Mouse (Mus musculus) CH12.LX (cell line): ENCODE data around the gene Cav1. TPM values are rescaled to one million over a fixed set of nuclear protein-coding genes. Genes with fewer than 3 reads are reported as not detected.

Experiments used
- DNase-seq: peaks from one replicate; pipeline ENCODE4 v3.0.0-alpha.2; 2013; ENCODE audit errors: extremely low read depth
- H3K27ac ChIP-seq: 2 replicates; pipeline ENCODE4 v1.5.1; 2012; ENCODE audit warnings: low read depth, mild to moderate bottlenecking, control low read depth, moderate library complexity; ENCODE audit not compliant: insufficient read depth
- H3K27me3 ChIP-seq: replicated peaks from 2 replicates; pipeline ENCODE3; 2012; ENCODE audit warnings: inconsistent platforms
- H3K36me3 ChIP-seq, 2 experiments: replicated peaks in 1 of 2; 2 replicates each; pipeline versions ENCODE3 to v1.6.1; 2012; ENCODE audit warnings: inconsistent platforms in 1 of 2, low read length in 1 of 2, mild to moderate bottlenecking in 1 of 2, mixed read lengths in 1 of 2, moderate library complexity in 1 of 2; ENCODE audit not compliant: control insufficient read depth in 1 of 2, insufficient read depth in 1 of 2
- H3K4me1 ChIP-seq, 2 experiments: 2 replicates each; pipeline ENCODE4 v1.6.1; 2012; ENCODE audit warnings: inconsistent platforms in 1 of 2, moderate library complexity in 1 of 2; ENCODE audit not compliant: insufficient read depth in 2 of 2, control insufficient read depth in 1 of 2
- H3K4me2 ChIP-seq: 2 replicates; pipeline ENCODE4 v1.6.1; 2012; ENCODE audit warnings: low read depth, mild to moderate bottlenecking, control low read depth; ENCODE audit not compliant: poor library complexity, insufficient read depth, severe bottlenecking
- H3K4me3 ChIP-seq, 3 experiments: fragments of 150-350 bp in 1 of 3; sonication (generic) in 1 of 3; replicated peaks in 1 of 3; 2 replicates each; pipeline versions ENCODE3 to v1.5.1; 2011 to 2012; ENCODE audit warnings: low read depth in 2 of 3, low read length in 2 of 3, mild to moderate bottlenecking in 2 of 3, moderate library complexity in 2 of 3, control low read depth in 1 of 3, improper control_type of control experiment in 1 of 3, inconsistent platforms in 1 of 3, mixed read lengths in 1 of 3; ENCODE audit not compliant: poor library complexity in 1 of 3
- H3K79me2 ChIP-seq: replicated peaks from 2 replicates; pipeline ENCODE4 v1.6.1; 2012; ENCODE audit warnings: mild to moderate bottlenecking, moderate library complexity; ENCODE audit not compliant: control insufficient read depth, poor library complexity, insufficient read depth, severe bottlenecking; ENCODE audit errors: extremely low read depth
- H3K9ac ChIP-seq: 2 replicates; pipeline ENCODE4 v1.6.1; 2012; ENCODE audit warnings: low read depth, mild to moderate bottlenecking, control low read depth, moderate library complexity; ENCODE audit not compliant: insufficient read depth
- H3K9me3 ChIP-seq: replicated peaks from 2 replicates; pipeline ENCODE3; 2012; ENCODE audit warnings: low read length, inconsistent platforms, mixed read lengths
- BHLHE40 ChIP-seq: IDR thresholded peaks from 2 replicates; pipeline ENCODE4 v1.6.1; 2011; ENCODE audit warnings: mild to moderate bottlenecking, low read depth, low read length, improper control_type of control experiment
- CHD2 ChIP-seq: IDR thresholded peaks from 2 replicates; pipeline ENCODE4 v1.6.1; 2011; ENCODE audit warnings: low read length, improper control_type of control experiment
- CTCF ChIP-seq, 2 experiments: IDR thresholded peaks in 1 of 2; conservative IDR thresholded peaks in 1 of 2; 2 replicates each; pipeline ENCODE4 v1.5.1; 2011 to 2012; ENCODE audit warnings: low read depth in 2 of 2, low read length in 2 of 2, improper control_type of control experiment in 1 of 2, inconsistent platforms in 1 of 2, mild to moderate bottlenecking in 1 of 2, moderate library complexity in 1 of 2
- E2F4 ChIP-seq: IDR thresholded peaks from 2 replicates; pipeline ENCODE4 v1.6.1; 2011; ENCODE audit warnings: low read depth, low read length, improper control_type of control experiment; ENCODE audit not compliant: insufficient replicate concordance
- EP300 ChIP-seq: IDR thresholded peaks from 2 replicates; pipeline ENCODE4 v1.6.1; 2011; ENCODE audit warnings: low read length, improper control_type of control experiment
- GABPA ChIP-seq: IDR thresholded peaks from 2 replicates; pipeline ENCODE4 v1.6.1; 2012; ENCODE audit warnings: low read depth, low read length, improper control_type of control experiment, inconsistent platforms; ENCODE audit not compliant: insufficient replicate concordance
- JUND ChIP-seq: conservative IDR thresholded peaks from 2 replicates; pipeline ENCODE4 v1.6.1; 2011; ENCODE audit warnings: low read depth, low read length, improper control_type of control experiment
- MAFK ChIP-seq: IDR thresholded peaks from 2 replicates; pipeline ENCODE4 v1.6.1; 2011; ENCODE audit warnings: low read length, improper control_type of control experiment; ENCODE audit not compliant: insufficient replicate concordance
- MAZ ChIP-seq: IDR thresholded peaks from 2 replicates; pipeline ENCODE4 v1.6.1; 2012; ENCODE audit warnings: low read depth, mild to moderate bottlenecking, inconsistent platforms, low read length, improper control_type of control experiment, moderate library complexity
- MEF2A ChIP-seq: IDR thresholded peaks from 2 replicates; pipeline ENCODE4 v1.6.1; 2014; ENCODE audit warnings: low read depth, mild to moderate bottlenecking, inconsistent platforms, low read length, improper control_type of control experiment, borderline replicate concordance
- MXI1 ChIP-seq: IDR thresholded peaks from 2 replicates; pipeline ENCODE4 v1.6.1; 2011; ENCODE audit warnings: mild to moderate bottlenecking, low read depth, low read length, improper control_type of control experiment
- MYC ChIP-seq: IDR thresholded peaks from 2 replicates; pipeline ENCODE4 v1.6.1; 2011; ENCODE audit warnings: low read depth, mild to moderate bottlenecking, improper control_type of control experiment, low read length
- NELFE ChIP-seq: IDR thresholded peaks from 2 replicates; pipeline ENCODE4 v1.6.1; 2011; ENCODE audit warnings: low read depth, low read length, improper control_type of control experiment
- NRF1 ChIP-seq: IDR thresholded peaks from 2 replicates; pipeline ENCODE4 v1.6.1; 2014; ENCODE audit warnings: low read depth, mild to moderate bottlenecking, inconsistent platforms, low read length, improper control_type of control experiment, moderate library complexity
- PAX5 ChIP-seq: IDR thresholded peaks from 2 replicates; pipeline ENCODE4 v1.6.1; 2012; ENCODE audit warnings: low read length, inconsistent platforms, mixed read lengths
- RAD21 ChIP-seq: IDR thresholded peaks from 2 replicates; pipeline ENCODE4 v1.6.1; 2011; ENCODE audit warnings: low read depth, mild to moderate bottlenecking, low read length, improper control_type of control experiment, moderate library complexity
- RCOR1 ChIP-seq: conservative IDR thresholded peaks from 2 replicates; pipeline ENCODE4 v1.6.1; 2012; ENCODE audit warnings: low read depth, mild to moderate bottlenecking, inconsistent platforms, low read length, improper control_type of control experiment
- SMC3 ChIP-seq: IDR thresholded peaks from 2 replicates; pipeline ENCODE4 v1.6.1; 2011; ENCODE audit warnings: low read depth, low read length, improper control_type of control experiment
- TCF12 ChIP-seq: IDR thresholded peaks from 2 replicates; pipeline ENCODE4 v1.6.1; 2014; ENCODE audit warnings: low read depth, mild to moderate bottlenecking, inconsistent platforms, low read length, improper control_type of control experiment
- USF2 ChIP-seq: conservative IDR thresholded peaks from 2 replicates; pipeline ENCODE4 v1.6.1; 2011; ENCODE audit warnings: low read depth, low read length, improper control_type of control experiment
- ZC3H11A ChIP-seq: IDR thresholded peaks from 2 replicates; pipeline ENCODE4 v1.6.1; 2012; ENCODE audit warnings: low read depth, mild to moderate bottlenecking, inconsistent platforms, low read length, improper control_type of control experiment
- ZNF384 ChIP-seq: IDR thresholded peaks from 2 replicates; pipeline ENCODE4 v1.6.1; 2012; ENCODE audit warnings: low read depth, low read length, improper control_type of control experiment, inconsistent platforms
- dilution Hi-C: fragments of 300-500 bp; cut with MboI; formaldehyde crosslinking; loops from 2 replicates; pipeline ENCODE4 v1.14.3; 2020; ENCODE audit warnings: low sequenced_read_pairs; ENCODE audit not compliant: extremely low pct_unique_long_range_greater_than_20kb, extremely low pct_ligation_motif_present
- in situ Hi-C: fragments of 300-500 bp; cut with MboI; formaldehyde crosslinking; loops from 3 replicates; pipeline ENCODE4 v1.14.3; 2019; ENCODE audit warnings: low sequenced_read_pairs, low pct_ligation_motif_present, low pct_unique_long_range_greater_than_20kb, mixed read lengths
- polyA plus RNA-seq: library from polyadenylated mRNA; unstranded; fragments of >175 nt; gene quantifications from 2 replicates; pipeline ENCODE4 v1.2.1, GENCODE M21; 2012; ENCODE audit warnings: low read depth; ENCODE audit not compliant: insufficient read length
- total RNA-seq, 2 experiments: library from RNA; depleted of rRNA; stranded (reverse); fragments of 300-350 nt in 1 of 2; fragments of >200 nt in 1 of 2; gene quantifications; 2 replicates each; pipeline ENCODE4 v1.2.3; 2012 to 2014

Gene Cav1
- total and polyA plus RNA-seq, 3 experiments: not detected

DNA sequence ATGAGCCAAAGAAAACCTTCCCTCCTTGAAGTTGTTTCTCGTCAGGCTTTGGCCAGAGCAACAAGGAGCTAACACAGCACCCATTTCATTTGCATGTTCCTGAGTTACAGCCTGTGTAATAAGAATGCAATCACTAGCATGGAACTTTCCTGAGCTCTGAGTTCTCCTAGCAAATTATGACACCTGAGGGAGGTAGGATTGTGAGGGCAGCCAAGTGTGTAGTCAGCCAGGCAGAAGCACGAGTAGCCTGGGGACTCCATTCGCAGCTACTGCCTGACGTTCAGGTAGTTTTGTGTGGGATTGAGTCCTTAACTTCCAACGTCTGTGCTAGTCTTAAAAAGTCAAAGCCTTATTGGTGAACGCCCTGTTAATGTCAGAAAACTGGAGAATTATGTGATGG is 75.6 kb downstream of the Cav1 start:
- Histone ChIP-seq H3K27me3 (no peaks in the 10 kb centered on the region), H3K4me1 (no peaks in the 10 kb centered on the region), H3K4me2 (no peak overlapping the region), H3K36me3 (no peaks in the 10 kb centered on the region), H3K27ac (no peak overlapping the region), H3K4me3 (no peak overlapping the region), H3K9me3 (no peaks in the 10 kb centered on the region), H3K79me2 (no peaks in the 10 kb centered on the region), H3K9ac (no peak overlapping the region)
- dilution Hi-C loops: no loop called here
- no peak for TF ChIP-seq NRF1
- in situ Hi-C loops: no loop called here
- no peak for DNase-seq

DNA sequence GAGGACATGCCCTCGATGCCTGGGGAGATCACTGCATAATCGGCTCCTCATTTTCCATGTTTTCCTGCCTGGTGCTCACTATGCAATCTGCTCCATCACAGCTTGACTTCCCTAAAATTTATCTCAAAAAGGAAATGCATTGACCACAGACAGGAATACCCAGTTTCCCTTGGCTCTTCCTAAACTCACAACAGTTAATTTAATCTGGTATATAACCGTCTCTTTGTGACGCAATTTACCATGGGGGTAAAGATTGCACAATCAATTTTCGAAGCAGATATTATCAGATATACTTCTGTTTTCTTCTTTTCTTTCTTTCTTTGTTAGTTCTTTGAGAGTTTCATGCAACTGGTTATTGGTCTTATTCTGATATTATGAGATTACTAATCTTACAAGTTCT is 79.4 kb downstream of the Cav1 start:
- dilution Hi-C loops: no loop called here
- no peak overlapping the region for H3K4me3 ChIP-seq

DNA sequence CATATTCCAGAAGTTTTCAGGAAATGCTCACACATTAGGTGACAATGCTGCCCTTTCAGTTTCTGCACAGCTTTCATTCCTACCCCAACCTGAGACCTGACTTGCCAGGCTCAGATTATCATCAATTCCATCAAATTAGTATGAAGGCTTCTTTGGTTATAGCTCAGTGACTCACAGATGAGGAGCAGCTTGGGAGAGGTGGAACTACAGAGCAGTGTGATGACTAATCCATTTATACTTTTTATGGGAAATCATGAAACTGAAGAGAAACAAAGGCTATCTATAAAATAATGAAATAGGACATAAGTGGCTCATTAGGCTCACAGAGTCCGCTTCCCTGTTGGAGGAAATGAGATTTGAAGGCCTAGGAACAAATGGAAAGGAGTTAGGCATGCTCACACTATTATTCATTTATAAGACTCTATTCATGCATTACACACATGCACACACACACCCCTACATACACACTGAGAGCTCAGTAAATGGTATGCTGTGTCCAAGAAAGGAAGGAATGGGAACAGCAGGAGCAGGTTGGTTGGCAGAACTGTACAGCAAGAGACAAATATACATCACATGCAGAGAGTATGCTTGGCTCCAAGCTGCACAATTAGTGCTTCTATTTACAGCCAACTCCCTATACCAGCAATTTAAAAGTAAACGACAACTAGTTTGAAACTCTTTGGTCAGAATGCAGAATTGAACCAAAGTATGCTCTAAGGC is 82.0 kb downstream of the Cav1 start:
- Histone ChIP-seq H3K4me1 (no peaks in the 10 kb centered on the region), H3K36me3 (no peaks in the 10 kb centered on the region), H3K27ac (no peak overlapping the region), H3K4me2 (no peak overlapping the region), H3K79me2 (no peaks in the 10 kb centered on the region), H3K27me3 (no peaks in the 10 kb centered on the region), H3K9ac (no peak overlapping the region), H3K4me3 (no peak overlapping the region), H3K9me3 (no peaks in the 10 kb centered on the region)
- no peak for TF ChIP-seq NELFE
- no peak for TF ChIP-seq CTCF (conservative IDR thresholded peaks at IDR 0.05 in 1 of 2, IDR thresholded peaks at IDR 0.05 in 1 of 2; ENCODE audit: low read depth in 2 of 2, low read length in 2 of 2)
- TF ChIP-seq SMC3: no peak
- TF ChIP-seq RCOR1: no peak
- TF ChIP-seq RAD21: no peak
- TF ChIP-seq GABPA: no peak
- TF ChIP-seq MAFK: no peak
- TF ChIP-seq MYC: no peak
- no peak for TF ChIP-seq MXI1
- TF ChIP-seq NRF1: no peak
- no peak for TF ChIP-seq PAX5
- dilution Hi-C loops: no loop called here
- in situ Hi-C loops: no loop called here
- no peak for DNase-seq

More for the DNA sequence above, 79.4 kb downstream of the Cav1 start:
- no peak overlapping the region for H3K27ac ChIP-seq
- no peaks in the 10 kb centered on the region for H3K27me3 ChIP-seq
- H3K79me2 ChIP-seq: no peaks in the 10 kb centered on the region
- H3K9ac ChIP-seq: no peak overlapping the region
- no peaks in the 10 kb centered on the region for H3K9me3 ChIP-seq
- no peak overlapping the region for H3K4me2 ChIP-seq
- in situ Hi-C loops: no loop called here
- H3K4me1 ChIP-seq: no peaks in the 10 kb centered on the region
- H3K36me3 ChIP-seq: no peaks in the 10 kb centered on the region
- TF ChIP-seq CTCF (conservative IDR thresholded peaks at IDR 0.05 in 1 of 2, IDR thresholded peaks at IDR 0.05 in 1 of 2; ENCODE audit: low read depth in 2 of 2, low read length in 2 of 2) (no peak), EP300 (no peak), RAD21 (no peak), MEF2A (no peak), MXI1 (no peak), ZC3H11A (no peak), TCF12 (no peak), JUND (no peak), BHLHE40 (no peak), USF2 (no peak), NELFE (no peak), CHD2 (no peak), ZNF384 (no peak), E2F4 (no peak), MAZ (no peak), SMC3 (no peak)
- DNase-seq: no peak
